Mouse (Mus musculus): ENCODE results near the gene Nptx1.

- TF ChIP-seq FLI1 (IDR thresholded peaks at IDR 0.05; ENCODE audit: low read length) (no peak), GATA1 (IDR thresholded peaks at IDR 0.05; ENCODE audit: borderline replicate concordance, low read length) (no peak)
These were observed 47.5 kb downstream of the Nptx1 start for GRCm38 (mm10) chr11:119500011-119500410.

Measured in megakaryocyte, embryonic 14.5 days (primary cell).